ENCODE assay signal across 8 mouse cellular contexts in the genomic region with DNA sequence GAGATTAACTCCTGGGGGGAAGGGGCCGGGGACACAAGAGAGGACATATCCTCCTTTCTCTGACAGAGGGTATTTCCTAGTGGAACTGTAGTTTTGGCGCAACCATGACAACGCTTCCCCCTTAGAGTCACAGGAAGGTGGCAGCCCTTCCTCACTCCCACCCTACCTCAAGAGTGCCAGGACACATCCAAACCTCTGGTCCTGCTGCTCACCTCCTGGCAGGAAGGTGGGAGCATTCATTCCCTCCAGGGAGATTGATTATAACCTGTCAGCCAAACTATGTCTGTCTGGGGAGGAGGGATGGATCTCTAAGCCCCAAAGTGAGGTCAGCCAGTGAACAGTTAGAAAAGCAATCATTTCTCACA. TPM values are rescaled to one million over a fixed set of nuclear protein-coding genes. Genes with fewer than 3 reads are reported as not detected.
DNase-seq lines count a peak whose midpoint lies in the region; ATAC-seq lines count a peak whose summit lies in the region.

No protein-coding gene starts in this region.

- intact Hi-C loops in left cerebral cortex, postnatal 4 days (cut with DNase I) = no loop called here

- peak; percentile 2 for DNase-seq in spleen, adult 12 weeks (ENCODE audit: low spot score)
- no peak for DNase-seq in spleen, postnatal 10 days (ENCODE audit: low spot score in 2 of 2)
- DNase-seq in heart, adult 18-20 months = peak; percentile 60 to 67
- peak; percentile 70 for DNase-seq in kidney, adult 11 months
- DNase-seq in lung, postnatal 25 days (ENCODE audit: low spot score) = peak; percentile 16
- no peak for DNase-seq in left cerebral cortex, postnatal 4 days
- DNase-seq in urinary bladder, postnatal 10 days (ENCODE audit: low spot score) = no peak

- no peak for ATAC-seq in erythroid progenitor cell, adult 5-6 weeks (replicated peaks; ENCODE audit: low FRiP score, poor library complexity, severe bottlenecking)

RNA-seq across cellular contexts. Expression of gene Bhlhe40, which starts 2.4 kb away (rescaled TPM):
- total RNA-seq in heart, adult 18-20 months (2021) = 10 to 100 TPM; 25.9 to 33.9 TPM
- 1.3 and 2.5 TPM in 2 replicates for total RNA-seq in erythroid progenitor cell, adult 5-6 weeks (2015; ENCODE audit: low replicate concordance)
- 2.6 and 5.6 TPM in 2 replicates for total RNA-seq in erythroid progenitor cell, adult 5-6 weeks (2017; ENCODE audit: low replicate concordance)
- total RNA-seq in left cerebral cortex, postnatal 4 days (2021) = 10 to 100 TPM; 33.1 to 35.4 TPM

Comparison
In these comparisons a context has a peak if more than half of its experiments do, and no peak if none do; other contexts are left out.
1. DNase-seq: peak in spleen, adult 12 weeks (single experiment), heart, adult 18-20 months (2 of 2), kidney, adult 11 months (single experiment) and lung, postnatal 25 days (single experiment); none in spleen, postnatal 10 days (0 of 2), left cerebral cortex, postnatal 4 days (single experiment) and urinary bladder, postnatal 10 days (single experiment).
2. RNA of gene Bhlhe40, which starts 2.4 kb away (total RNA-seq): 33.1 to 35.4 TPM in left cerebral cortex, postnatal 4 days and 25.9 to 33.9 TPM in heart, adult 18-20 months; 1.3 to 5.6 TPM in erythroid progenitor cell, adult 5-6 weeks; every median in the first group is over 4 times any median in the second.